Mouse (Mus musculus) CH12.LX (cell line): ENCODE measurements at regions not wholly inside any gene's neighbourhood (a gene's known extent, or its start where the extent isn't known, plus 50 kb on each side); places are given as distances from the start of the nearest gene placed in this dataset.

Experiments used
- DNase-seq: peaks from one replicate; pipeline ENCODE4 v3.0.0-alpha.2; 2013; ENCODE audit errors: extremely low read depth
- H3K27ac ChIP-seq: 2 replicates; pipeline ENCODE4 v1.5.1; 2012; ENCODE audit warnings: low read depth, mild to moderate bottlenecking, control low read depth, moderate library complexity; ENCODE audit not compliant: insufficient read depth
- H3K27me3 ChIP-seq: replicated peaks from 2 replicates; pipeline ENCODE3; 2012; ENCODE audit warnings: inconsistent platforms
- H3K36me3 ChIP-seq, 2 experiments: replicated peaks in 1 of 2; 2 replicates each; pipeline versions ENCODE3 to v1.6.1; 2012; ENCODE audit warnings: inconsistent platforms in 1 of 2, low read length in 1 of 2, mild to moderate bottlenecking in 1 of 2, mixed read lengths in 1 of 2, moderate library complexity in 1 of 2; ENCODE audit not compliant: control insufficient read depth in 1 of 2, insufficient read depth in 1 of 2
- H3K4me1 ChIP-seq, 2 experiments: 2 replicates each; pipeline ENCODE4 v1.6.1; 2012; ENCODE audit warnings: inconsistent platforms in 1 of 2, moderate library complexity in 1 of 2; ENCODE audit not compliant: insufficient read depth in 2 of 2, control insufficient read depth in 1 of 2
- H3K4me2 ChIP-seq: 2 replicates; pipeline ENCODE4 v1.6.1; 2012; ENCODE audit warnings: low read depth, mild to moderate bottlenecking, control low read depth; ENCODE audit not compliant: poor library complexity, insufficient read depth, severe bottlenecking
- H3K4me3 ChIP-seq, 3 experiments: fragments of 150-350 bp in 1 of 3; sonication (generic) in 1 of 3; replicated peaks in 1 of 3; 2 replicates each; pipeline versions ENCODE3 to v1.5.1; 2011 to 2012; ENCODE audit warnings: low read depth in 2 of 3, low read length in 2 of 3, mild to moderate bottlenecking in 2 of 3, moderate library complexity in 2 of 3, control low read depth in 1 of 3, improper control_type of control experiment in 1 of 3, inconsistent platforms in 1 of 3, mixed read lengths in 1 of 3; ENCODE audit not compliant: poor library complexity in 1 of 3
- H3K79me2 ChIP-seq: replicated peaks from 2 replicates; pipeline ENCODE4 v1.6.1; 2012; ENCODE audit warnings: mild to moderate bottlenecking, moderate library complexity; ENCODE audit not compliant: control insufficient read depth, poor library complexity, insufficient read depth, severe bottlenecking; ENCODE audit errors: extremely low read depth
- H3K9ac ChIP-seq: 2 replicates; pipeline ENCODE4 v1.6.1; 2012; ENCODE audit warnings: low read depth, mild to moderate bottlenecking, control low read depth, moderate library complexity; ENCODE audit not compliant: insufficient read depth
- H3K9me3 ChIP-seq: replicated peaks from 2 replicates; pipeline ENCODE3; 2012; ENCODE audit warnings: low read length, inconsistent platforms, mixed read lengths
- CHD2 ChIP-seq: IDR thresholded peaks from 2 replicates; pipeline ENCODE4 v1.6.1; 2011; ENCODE audit warnings: low read length, improper control_type of control experiment
- ETS1 ChIP-seq: conservative IDR thresholded peaks from 2 replicates; pipeline ENCODE4 v1.6.1; 2012; ENCODE audit warnings: low read depth, mild to moderate bottlenecking, inconsistent platforms, low read length, improper control_type of control experiment, moderate library complexity
- IRF4 ChIP-seq: IDR thresholded peaks from 2 replicates; pipeline ENCODE4 v1.6.1; 2014; ENCODE audit warnings: low read depth, mild to moderate bottlenecking, inconsistent platforms, low read length, improper control_type of control experiment
- MAFK ChIP-seq: IDR thresholded peaks from 2 replicates; pipeline ENCODE4 v1.6.1; 2011; ENCODE audit warnings: low read length, improper control_type of control experiment; ENCODE audit not compliant: insufficient replicate concordance
- MAZ ChIP-seq: IDR thresholded peaks from 2 replicates; pipeline ENCODE4 v1.6.1; 2012; ENCODE audit warnings: low read depth, mild to moderate bottlenecking, inconsistent platforms, low read length, improper control_type of control experiment, moderate library complexity
- MEF2A ChIP-seq: IDR thresholded peaks from 2 replicates; pipeline ENCODE4 v1.6.1; 2014; ENCODE audit warnings: low read depth, mild to moderate bottlenecking, inconsistent platforms, low read length, improper control_type of control experiment, borderline replicate concordance
- NELFE ChIP-seq: IDR thresholded peaks from 2 replicates; pipeline ENCODE4 v1.6.1; 2011; ENCODE audit warnings: low read depth, low read length, improper control_type of control experiment
- RAD21 ChIP-seq: IDR thresholded peaks from 2 replicates; pipeline ENCODE4 v1.6.1; 2011; ENCODE audit warnings: low read depth, mild to moderate bottlenecking, low read length, improper control_type of control experiment, moderate library complexity
- TBP ChIP-seq: conservative IDR thresholded peaks from 2 replicates; pipeline ENCODE4 v1.6.1; 2011; ENCODE audit warnings: low read depth, low read length, improper control_type of control experiment
- ZKSCAN1 ChIP-seq: IDR thresholded peaks from 2 replicates; pipeline ENCODE4 v1.6.1; 2012; ENCODE audit warnings: low read depth, inconsistent platforms, low read length, improper control_type of control experiment, borderline replicate concordance
- ZNF384 ChIP-seq: IDR thresholded peaks from 2 replicates; pipeline ENCODE4 v1.6.1; 2012; ENCODE audit warnings: low read depth, low read length, improper control_type of control experiment, inconsistent platforms
- dilution Hi-C: fragments of 300-500 bp; cut with MboI; formaldehyde crosslinking; loops from 2 replicates; pipeline ENCODE4 v1.14.3; 2020; ENCODE audit warnings: low sequenced_read_pairs; ENCODE audit not compliant: extremely low pct_unique_long_range_greater_than_20kb, extremely low pct_ligation_motif_present
- in situ Hi-C: fragments of 300-500 bp; cut with MboI; formaldehyde crosslinking; loops from 3 replicates; pipeline ENCODE4 v1.14.3; 2019; ENCODE audit warnings: low sequenced_read_pairs, low pct_ligation_motif_present, low pct_unique_long_range_greater_than_20kb, mixed read lengths

DNA sequence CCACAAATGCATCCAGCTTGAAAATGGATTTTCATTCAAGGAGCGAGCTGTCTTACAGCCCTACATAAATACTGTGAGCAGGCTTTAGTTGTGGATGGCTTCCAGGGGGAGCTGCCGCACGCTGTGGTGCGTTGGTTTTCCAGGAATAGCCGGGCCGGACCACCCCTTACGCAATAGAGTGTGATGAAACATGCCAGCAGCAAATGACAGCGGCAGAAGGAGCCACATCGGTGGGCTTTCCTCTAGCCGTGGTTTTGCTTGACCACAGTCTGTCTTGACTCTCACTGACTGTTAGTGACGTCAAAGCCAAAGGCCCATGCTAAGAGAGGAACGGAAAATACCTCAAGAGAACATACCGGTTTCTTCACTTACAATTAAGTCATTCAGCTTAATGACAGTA, 243.6 kb downstream of the Map2k6 start:
- peak overlapping the region; percentile 18 for H3K4me2 ChIP-seq
- no peaks in the 10 kb centered on the region for H3K36me3 ChIP-seq
- peak; percentile 29 for DNase-seq
- peaks cover 0 to 6% of the 10 kb centered on the region in 2 experiments; a peak in 2 of 4 replicates for H3K4me1 ChIP-seq
- dilution Hi-C loops = no loop called here
- no peak overlapping the region for H3K4me3 ChIP-seq
- in situ Hi-C loops = no loop called here
- 0 out of 2 replicates have a peak, but pooled peaks have one; percentile 19 for TF ChIP-seq ETS1
- no peak for TF ChIP-seq CHD2
- TF ChIP-seq, all 38 proteins: peak for 1
- Histone ChIP-seq H3K9me3 (no peaks in the 10 kb centered on the region), H3K79me2 (no peaks in the 10 kb centered on the region), H3K27ac (no peak overlapping the region), H3K9ac (no peak overlapping the region), H3K27me3 (no peaks in the 10 kb centered on the region)

GRCm38 (mm10) chr11:110649575-110650210, 250.8 kb downstream of the Map2k6 start:
- no peak overlapping the region for H3K27ac ChIP-seq
- no peak for TF ChIP-seq MEF2A
- TF ChIP-seq RAD21 = no peak
- H3K4me1 ChIP-seq = no peaks in the 10 kb centered on the region
- in situ Hi-C loops = no loop called here
- dilution Hi-C loops = no loop called here
- H3K4me3 ChIP-seq = no peak overlapping the region
- no peak overlapping the region for H3K9ac ChIP-seq
- no peaks in the 10 kb centered on the region for H3K36me3 ChIP-seq
- DNase-seq = no peak
- H3K4me2 ChIP-seq = no peak overlapping the region
- no peaks in the 10 kb centered on the region for H3K27me3 ChIP-seq
- no peaks in the 10 kb centered on the region for H3K79me2 ChIP-seq
- no peaks in the 10 kb centered on the region for H3K9me3 ChIP-seq

- Histone ChIP-seq H3K27me3 (no peaks in the 10 kb centered on the region), H3K4me2 (no peak overlapping the region), H3K4me1 (no peaks in the 10 kb centered on the region), H3K36me3 (no peaks in the 10 kb centered on the region), H3K79me2 (no peaks in the 10 kb centered on the region), H3K27ac (no peak overlapping the region), H3K4me3 (no peak overlapping the region), H3K9ac (no peak overlapping the region), H3K9me3 (no peaks in the 10 kb centered on the region)
- TF ChIP-seq ZKSCAN1 (no peak), IRF4 (no peak), MAZ (no peak), MAFK (no peak), ZNF384 (no peak), TBP (no peak), NELFE (no peak)
- in situ Hi-C loops = no loop called here
- no peak for DNase-seq
- dilution Hi-C loops = no loop called here
These were observed 253.1 kb downstream of the Map2k6 start for GRCm38 (mm10) chr11:110652068-110652467.
